Mouse (Mus musculus): ENCODE results near the gene Zic3.

The Zic3 gene

DNA sequence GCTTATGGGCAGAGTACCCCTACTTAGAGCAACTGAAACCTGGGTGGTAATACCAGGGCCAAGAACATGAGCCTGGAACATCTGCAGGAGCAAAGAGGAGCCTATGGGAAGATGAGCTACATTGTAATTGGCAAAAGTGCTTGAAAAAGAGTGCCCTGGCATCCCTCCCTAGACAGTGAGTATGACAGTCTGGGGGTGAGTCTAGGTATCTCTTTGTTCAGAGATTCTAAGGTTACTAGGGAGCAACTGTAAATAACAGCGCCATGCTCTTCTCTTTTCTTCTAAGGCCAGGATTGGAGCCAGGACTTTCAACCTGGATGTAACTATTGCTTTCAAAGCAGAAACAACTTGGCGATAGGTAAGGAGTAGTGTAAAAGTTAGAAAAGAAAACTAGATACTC, at the start of gene Zic3:
TSS of gene Zic3 (plus strand) at position 301 of the 400 bp plus-strand sequence.
- DNase-seq (ENCODE audit: low read depth in 2 of 2, low spot score in 2 of 2): no peak

DNA sequence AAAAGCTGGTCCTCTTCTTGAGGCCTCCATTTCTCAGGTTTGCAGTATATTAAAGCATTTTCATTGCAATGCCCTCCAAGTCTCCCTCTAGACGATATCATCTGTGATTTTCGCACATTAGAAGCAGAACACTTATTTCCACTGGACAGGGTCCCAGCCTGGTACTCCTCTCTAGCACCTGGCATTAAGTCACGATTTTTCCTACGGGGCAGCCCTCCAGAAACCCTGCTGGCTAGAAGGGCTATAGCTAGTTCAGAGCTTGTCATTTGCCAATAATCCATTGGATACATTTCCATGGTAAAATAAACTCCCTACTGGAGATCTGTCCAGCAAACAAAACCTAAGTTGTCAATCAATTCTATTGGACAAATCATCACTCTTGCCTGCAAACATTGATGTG, 40.1 kb upstream of the Zic3 start:
- DNase-seq (ENCODE audit: low read depth in 2 of 2, low spot score in 2 of 2): no peak

DNA sequence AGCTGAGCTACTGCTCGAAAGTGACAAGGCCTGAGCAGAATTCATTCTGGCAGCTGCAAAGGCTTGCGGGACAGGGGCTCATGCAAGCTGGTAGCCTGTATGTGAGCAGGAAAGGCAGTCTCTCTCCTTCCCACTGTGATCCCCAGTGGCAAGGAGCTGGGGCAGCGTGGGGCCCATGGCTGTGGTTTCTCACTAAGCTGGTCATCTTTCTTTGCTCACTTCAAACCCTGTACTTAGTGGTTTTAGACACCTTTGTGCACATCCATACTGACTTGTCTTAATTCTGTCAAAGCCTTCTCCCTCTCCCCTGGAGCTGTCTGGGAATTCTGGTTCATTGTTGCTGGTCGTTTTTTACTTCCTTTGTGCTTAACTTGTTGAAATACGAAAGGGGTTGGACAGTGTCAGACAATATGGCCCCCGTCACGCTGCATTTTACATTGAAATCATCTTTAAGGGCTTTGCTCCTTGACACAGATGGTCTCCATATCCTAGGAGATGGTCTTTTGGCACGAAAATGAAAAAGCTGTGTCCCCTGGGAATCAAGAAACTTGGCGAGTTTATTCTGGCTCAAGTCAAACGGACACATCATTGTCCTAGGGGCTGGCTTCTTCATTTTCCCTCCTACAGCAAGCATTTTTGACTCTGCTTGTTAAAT, 34.9 kb upstream of the Zic3 start:
- no peak for DNase-seq (ENCODE audit: low read depth in 2 of 2, low spot score in 2 of 2)

DNA sequence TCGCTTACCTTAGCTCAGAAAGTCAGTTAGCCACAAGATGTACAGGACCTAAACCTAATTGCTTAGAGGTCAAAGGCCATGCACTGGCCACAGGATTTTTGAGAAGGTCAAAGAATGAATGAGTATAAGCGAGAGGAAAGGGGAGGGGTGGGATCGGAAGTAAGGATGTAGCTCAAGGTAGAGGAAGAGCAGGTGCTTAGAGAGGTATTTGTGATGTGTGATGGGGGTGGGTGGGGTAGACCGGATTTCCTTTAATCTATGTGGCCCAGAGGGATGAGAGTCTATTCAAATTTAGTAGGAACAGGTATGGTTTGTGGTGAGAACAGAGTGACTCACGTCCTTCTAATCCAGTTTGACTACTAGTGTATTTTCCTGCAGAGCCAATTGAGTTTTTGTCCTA, 9.1 kb upstream of the Zic3 start:
- DNase-seq (ENCODE audit: low read depth in 2 of 2, low spot score in 2 of 2): no peak

DNA sequence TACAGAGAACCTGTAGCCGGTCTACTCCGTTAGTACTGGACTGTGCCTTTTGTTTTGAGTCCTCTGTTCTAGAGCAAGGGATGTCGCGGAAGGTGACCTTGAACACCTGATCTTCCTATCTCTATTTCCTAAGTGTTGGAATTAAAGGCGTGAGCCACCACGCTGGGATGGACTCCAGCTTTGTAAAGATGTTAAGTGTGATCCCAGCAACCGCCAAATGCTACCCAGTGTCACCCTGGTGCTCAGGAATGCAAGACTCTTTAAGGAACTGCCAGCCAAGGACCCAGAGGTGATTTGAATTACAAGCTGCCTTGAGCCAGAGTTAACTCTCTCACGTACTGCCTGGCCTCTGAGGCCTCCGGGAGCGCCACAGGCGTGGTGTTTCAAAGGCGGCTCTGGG, 8.4 kb upstream of the Zic3 start:
- no peak for DNase-seq (ENCODE audit: low read depth in 2 of 2, low spot score in 2 of 2)

DNA sequence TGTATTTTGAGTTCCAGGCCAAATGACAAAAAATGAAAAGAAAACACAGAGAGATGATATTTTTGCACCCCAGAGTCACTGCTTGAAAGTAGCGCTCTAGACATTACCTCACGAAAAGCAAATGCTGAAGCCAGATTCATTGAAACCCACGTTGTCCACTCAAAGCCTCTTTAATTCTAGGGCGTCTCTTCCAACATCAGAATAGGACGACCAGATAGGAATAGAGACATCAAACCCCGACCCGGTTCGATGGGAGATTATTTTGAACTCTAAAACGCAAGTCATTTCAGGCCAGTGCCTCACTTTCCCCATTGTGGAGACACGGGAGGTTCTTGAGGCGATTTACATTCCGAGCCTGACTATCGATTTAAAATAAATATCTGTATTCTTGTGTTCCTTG, 7.7 kb upstream of the Zic3 start:
- DNase-seq (ENCODE audit: low read depth in 2 of 2, low spot score in 2 of 2): no peak

DNA sequence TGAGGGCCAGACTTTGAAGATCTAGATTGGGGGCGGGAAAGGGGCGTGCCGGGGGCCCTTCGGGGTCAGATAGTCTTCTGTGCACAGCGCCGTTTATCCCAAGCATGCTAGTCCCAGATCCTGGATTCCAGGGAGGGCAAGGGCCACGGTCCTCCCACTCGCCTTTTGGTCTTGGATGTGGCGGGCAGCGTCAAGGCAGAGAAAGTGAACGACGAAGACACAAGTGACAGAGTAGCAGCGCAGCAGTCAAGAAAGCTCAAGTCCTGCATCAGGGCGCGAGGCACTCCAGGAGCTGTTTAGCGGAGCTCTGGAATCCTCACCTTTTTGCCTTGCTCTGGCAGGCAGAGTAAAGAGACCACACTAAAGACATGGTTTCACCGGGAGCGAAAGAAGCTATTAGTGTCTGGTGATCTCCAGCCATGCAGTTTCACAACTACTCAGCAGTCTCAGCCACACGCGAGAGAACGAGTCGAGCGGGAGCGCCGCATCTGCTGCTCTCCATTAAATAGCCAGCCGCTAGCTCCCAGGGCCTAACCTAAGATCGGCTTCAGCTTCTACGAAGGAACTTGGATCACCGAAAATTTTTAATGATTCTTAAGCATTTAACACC, 7.1 kb upstream of the Zic3 start:
- DNase-seq (ENCODE audit: low read depth in 2 of 2, low spot score in 2 of 2): no peak

DNA sequence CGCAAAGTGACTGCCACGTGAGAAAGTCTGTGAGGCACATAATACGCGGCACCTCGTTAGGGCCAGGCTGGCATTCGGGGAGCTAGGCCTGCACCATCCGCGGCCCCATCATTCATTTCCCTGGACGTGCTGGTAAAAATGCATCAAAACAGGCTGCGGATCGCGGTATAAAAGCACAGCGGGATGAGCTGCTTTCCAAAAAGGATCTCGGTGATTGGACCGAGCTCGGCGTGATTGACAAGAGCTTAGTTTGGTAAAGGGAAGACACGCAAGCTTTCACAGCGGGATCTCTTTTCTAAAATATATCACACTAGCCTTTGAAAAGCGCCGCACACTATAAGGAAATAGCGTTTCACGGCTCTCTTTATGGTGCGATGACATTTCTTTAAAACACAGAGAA, 3.8 kb upstream of the Zic3 start:
- DNase-seq (ENCODE audit: low read depth in 2 of 2, low spot score in 2 of 2): no peak

DNA sequence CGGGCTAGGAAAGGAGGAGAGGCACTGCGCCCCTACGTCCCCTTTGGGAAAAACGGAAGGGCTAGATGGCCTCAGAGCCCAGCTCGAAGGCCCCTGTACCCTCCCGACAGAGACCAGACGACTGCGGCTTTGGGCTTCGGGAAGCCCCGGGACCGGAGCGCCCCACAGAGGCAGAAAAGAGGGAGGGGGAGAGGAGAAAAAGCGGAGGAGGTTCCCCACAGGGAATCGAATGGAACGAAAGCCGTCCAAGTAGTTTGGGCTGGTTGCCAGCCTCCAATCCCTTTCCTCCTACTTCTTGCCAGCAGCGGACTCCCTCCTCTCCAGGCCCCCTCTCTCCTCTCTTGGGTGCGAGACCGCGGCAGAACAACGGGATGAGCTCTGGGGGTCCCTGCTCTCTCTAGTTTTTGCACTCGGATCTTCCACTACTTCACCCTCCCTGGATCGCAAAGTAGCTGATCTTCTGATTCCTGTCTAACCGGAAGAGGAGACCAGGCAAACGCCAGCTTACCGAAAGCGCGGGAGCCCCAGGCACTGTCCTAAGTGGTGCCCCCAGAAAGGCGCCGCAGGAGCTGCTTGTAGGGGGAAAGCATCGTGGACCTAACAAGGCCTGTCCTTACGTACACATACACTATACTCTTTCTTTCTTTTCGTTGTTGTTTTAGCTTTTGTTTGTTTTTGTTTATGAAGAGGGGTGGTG, 3.1 kb upstream of the Zic3 start:
- DNase-seq (ENCODE audit: low read depth in 2 of 2, low spot score in 2 of 2): no peak

DNA sequence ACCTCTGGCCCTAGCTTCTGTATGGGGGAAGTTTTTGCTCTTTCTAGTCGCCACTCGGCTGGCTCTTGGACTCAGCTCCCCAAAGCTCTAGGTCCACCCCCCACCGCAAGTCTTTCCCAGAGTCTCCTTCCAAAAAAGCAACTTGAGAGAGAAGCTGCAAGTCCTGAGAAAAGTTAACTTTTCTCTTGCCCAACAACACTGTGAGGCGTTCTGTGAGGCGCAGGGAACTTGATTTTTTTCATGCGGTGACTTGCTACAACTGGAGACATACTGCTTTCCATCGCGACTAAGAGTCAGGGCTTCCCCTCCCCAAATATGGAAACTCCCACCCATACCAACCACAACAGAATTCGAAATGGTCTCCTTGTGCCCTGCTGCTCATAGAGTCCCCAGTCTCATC, 5.1 kb downstream of the Zic3 start:
- no peak for DNase-seq (ENCODE audit: low read depth in 2 of 2, low spot score in 2 of 2)

DNA sequence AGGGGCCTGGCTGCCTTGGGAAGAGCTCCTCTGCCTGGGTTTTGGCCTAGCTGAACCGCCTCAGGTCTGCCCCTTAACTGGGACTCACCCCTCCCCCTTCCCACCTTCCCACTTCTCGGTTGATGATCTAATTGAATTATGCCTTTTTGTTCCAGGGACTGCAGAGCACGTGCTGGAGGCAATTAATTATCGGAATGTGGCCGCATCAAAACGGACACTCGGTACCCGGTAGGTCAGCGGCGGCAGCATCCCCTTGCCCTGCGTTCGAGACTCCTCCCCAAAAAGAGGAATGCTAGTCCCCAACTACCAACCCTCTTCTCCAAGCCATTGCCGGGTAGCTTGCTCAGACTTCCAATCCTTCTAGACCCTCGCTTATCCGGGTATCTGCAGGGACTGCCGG, 5.6 kb downstream of the Zic3 start:
- no peak for DNase-seq (ENCODE audit: low read depth in 2 of 2, low spot score in 2 of 2)

DNA sequence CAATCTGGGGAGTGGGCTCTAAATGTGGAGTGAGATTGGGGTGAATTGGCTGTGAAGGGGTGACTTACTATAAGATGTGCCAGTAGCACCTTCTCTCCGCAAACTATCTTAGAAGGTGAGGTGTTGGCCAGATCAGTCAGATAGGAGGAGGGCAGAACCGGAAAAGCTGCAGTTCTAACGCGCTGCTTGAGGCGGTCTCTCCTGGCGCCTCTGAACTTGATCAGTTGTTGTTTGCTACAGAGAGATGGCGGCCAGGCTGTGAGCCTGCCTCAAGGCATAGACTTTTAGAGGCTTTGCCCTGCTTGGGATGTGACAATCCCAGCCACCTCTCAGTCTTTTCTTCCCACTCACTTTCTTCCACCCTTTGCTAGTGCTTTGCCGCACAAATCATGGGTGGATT, 6.4 kb downstream of the Zic3 start:
- DNase-seq (ENCODE audit: low read depth in 2 of 2, low spot score in 2 of 2): no peak

DNA sequence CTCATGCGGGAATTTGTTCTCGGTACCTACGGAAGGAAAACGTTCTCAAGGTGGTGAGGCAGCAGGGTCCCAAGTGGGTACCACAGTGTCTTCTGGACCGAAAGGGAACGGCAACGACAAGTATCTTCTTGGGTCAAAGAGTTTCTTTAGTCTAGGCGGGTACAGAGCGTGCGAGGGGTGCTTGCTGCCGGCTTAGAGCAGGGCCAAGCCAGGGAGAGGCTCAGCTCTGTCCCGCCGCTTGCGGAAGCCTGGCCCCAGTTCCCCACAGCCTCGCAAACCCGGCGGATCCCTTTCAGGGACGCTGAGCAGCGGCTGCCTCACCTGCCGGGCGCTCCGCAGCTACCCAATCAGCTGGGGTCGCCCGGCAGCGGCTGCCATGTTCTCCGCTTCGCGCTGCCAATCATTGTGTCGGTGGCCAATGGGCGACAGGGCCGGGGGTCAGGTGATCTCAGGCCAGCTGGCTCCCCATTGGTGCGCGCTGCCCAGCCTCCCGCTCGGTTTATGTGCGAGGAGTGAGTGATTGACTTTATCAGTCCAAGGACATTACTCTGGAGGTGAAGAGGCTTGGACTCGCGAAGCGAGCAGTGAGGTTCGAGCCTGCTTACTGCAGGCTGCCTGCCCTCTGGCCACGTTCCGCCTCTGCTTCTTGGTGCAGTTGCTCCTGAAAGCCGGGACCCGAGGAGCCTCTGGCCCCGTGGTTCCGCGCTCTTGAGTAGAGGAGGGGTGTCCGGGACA, 7.8 kb downstream of the Zic3 start:
- no peak for DNase-seq (ENCODE audit: low read depth in 2 of 2, low spot score in 2 of 2)

DNA sequence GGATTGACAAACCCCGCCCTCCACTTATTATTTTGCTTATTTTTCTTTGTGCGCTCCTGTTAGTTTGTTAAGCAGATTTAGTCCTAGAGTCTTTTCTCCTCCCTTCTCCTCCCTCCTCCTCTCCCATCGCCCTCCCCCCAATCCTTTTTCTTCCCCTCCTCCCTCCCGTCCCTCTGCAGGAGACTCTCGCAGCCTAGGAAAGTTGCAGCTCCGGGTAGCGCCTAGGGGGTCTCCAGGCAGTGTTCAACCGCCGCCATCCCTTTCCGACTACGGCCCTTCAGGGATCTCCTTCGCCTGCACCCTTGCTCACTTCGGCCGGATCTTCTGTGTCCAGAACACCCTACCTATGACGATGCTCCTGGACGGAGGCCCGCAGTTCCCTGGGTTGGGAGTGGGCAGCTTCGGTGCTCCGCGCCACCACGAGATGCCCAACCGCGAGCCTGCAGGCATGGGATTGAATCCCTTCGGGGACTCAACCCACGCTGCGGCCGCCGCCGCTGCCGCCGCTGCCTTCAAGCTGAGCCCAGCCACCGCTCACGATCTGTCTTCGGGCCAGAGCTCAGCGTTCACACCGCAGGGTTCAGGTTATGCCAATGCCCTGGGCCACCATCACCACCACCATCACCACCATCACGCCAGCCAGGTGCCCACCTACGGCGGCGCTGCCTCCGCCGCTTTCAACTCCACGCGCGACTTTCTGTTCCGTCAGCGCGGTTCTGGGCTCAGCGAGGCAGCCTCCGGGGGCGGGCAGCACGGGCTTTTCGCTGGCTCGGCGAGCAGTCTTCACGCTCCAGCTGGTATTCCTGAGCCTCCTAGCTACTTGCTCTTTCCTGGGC, 8.6 kb downstream of the Zic3 start:
- no peak for DNase-seq (ENCODE audit: low read depth in 2 of 2, low spot score in 2 of 2)

DNA sequence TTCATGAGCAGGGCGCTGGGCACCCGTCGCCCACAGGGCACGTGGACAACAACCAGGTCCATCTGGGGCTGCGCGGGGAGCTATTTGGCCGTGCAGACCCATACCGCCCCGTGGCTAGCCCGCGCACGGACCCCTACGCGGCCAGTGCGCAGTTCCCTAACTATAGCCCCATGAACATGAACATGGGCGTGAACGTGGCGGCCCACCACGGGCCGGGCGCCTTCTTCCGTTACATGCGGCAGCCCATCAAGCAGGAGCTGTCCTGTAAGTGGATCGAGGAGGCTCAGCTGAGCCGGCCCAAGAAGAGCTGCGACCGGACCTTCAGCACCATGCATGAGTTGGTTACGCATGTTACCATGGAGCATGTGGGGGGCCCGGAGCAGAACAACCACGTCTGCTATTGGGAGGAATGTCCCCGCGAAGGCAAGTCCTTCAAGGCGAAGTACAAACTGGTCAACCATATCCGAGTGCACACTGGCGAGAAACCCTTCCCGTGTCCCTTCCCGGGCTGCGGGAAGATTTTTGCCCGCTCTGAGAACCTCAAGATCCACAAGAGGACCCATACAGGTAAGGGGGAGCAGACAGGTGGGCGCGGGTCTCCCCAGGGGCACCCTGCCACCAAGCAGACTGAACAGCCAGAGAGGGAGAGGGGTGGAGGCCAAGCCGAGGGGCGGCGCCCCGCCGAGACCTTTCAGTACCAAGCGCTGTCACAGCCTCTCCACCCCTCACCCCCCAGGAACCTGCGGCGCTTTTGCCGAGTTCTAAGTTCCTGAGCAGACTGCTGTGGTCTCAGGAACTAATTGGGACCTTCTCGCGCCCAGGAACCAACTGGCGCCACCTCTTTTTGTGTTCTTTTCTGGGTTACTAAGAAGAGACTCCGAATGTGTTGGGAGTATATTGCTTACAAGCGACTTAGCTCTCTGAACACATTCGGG, 9.4 kb downstream of the Zic3 start:
- no peak for DNase-seq (ENCODE audit: low read depth in 2 of 2, low spot score in 2 of 2)

DNA sequence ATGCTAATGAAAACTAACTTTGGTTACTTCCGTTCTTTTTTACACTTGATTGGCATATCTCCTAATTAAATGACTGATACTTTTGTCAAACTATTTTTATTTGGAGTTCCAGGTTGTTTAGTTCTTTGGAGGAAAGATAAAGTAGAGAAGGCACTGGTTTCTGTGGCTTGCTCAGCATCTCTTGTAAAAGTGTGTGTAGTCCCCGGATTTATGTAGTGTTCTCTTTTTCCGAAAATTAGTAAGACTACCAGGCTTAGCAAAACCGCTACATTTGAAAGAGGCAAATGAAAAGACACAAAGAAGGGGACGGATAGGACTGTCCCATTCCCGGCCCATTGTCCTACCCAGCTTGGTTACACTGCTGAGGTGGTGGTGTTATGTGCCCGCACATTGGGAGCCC, 10.1 kb downstream of the Zic3 start:
- DNase-seq (ENCODE audit: low read depth in 2 of 2, low spot score in 2 of 2): no peak

DNA sequence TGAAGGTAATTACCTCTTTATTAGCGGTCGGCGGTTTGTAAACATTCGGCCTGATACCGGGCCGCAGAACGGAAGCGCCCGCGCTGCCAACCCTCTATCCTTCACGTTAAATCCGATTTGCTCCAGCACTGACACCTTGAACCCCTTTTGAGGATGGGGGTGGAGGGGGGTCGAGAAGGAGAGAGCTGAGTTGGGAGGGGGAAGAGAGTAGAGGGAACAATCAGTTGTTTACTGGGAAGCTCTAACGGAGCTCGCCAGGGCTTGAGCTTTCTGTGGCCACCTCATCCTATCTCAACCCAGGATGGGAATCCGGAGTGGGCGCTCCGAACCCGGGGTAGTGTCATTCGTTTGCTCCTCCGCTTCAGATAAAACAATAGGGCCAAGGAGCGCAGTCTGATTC, 11.0 kb downstream of the Zic3 start:
- DNase-seq (ENCODE audit: low read depth in 2 of 2, low spot score in 2 of 2): no peak

DNA sequence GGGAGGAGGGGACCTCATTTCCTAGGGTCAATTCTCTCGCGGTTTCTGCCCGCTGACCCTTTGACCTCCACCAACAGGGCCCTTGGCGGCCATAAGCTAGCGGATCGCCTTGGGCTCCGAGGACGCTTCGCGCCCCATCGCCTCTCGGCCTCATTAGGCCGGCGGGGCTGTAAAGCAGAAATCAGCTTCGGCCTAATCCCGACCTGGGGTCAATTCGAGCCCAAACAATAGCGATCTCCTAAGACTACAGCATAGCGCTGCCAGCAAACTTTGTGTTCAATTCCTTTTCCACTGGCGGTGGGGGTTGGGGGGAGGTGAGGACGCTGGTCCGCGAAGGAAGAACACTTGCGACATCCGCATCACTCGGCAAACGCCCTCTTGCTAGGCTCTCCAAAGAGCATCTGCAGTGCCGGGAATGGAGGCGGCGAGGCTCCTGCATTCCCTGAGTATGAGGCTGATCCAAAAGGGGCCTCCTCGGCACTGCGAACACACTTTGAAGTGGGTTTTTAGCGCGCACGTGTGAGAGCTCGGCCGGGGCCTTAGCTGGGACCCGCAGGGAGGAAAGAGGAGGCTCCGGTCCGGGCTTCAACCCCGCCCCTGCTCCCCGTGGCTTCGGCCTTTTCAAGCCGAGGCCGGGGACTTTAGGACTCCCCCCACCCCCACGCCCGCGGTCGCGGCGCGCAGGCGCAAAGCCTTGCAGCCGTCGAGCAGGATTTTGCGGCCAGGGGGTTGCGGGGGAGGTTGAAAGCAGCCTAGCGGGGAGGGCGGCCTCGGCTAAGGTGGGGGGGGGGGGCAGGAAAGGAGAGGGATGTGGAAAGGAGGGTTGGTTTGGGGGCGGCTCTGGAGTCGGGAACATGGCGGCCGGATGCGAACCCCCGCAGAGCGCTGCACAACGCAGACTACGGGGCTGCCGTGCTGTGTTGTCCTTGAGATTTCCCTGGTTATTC, 15.8 kb downstream of the Zic3 start:
- no peak for DNase-seq (ENCODE audit: low read depth in 2 of 2, low spot score in 2 of 2)

DNA sequence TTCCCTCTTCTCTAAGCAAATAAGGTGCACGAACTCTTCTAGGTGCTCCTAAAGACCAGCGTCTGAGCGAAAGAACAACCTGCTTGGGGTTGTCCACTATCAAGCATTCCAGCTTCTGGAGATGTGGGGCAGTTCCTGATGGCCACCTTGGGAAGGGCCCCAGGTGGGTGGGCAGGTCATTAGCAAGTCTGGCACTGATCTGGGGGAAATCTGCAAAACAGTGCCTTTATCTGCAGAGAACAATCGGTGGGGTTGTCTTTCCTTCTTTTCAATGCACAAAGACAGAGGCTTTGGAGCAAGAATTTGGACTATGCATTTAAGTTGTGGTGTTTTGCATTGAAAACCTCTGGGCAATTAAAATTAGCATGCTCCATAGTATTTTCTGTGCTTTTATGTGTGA, 17.2 kb downstream of the Zic3 start:
- DNase-seq (ENCODE audit: low read depth in 2 of 2, low spot score in 2 of 2): no peak

All from CD8-positive naive resting alpha-beta T cell, adult 2 months (primary cell).